Mouse (Mus musculus): ENCODE results near the gene 1700102P08Rik. TPM values are rescaled to one million over a fixed set of nuclear protein-coding genes. Genes with fewer than 3 reads are reported as not detected.

Gene 1700102P08Rik
- polyA plus RNA-seq, 1 experiment from 2014 or later = 0.43 TPM

- Histone ChIP-seq H3K27ac (replicated peaks in 1 of 2; ENCODE audit: control insufficient read depth in 1 of 2, insufficient read depth in 1 of 2, low read depth in 2 of 2, low read length in 2 of 2) (peak overlapping the region; percentile 93 to 96), H3K4me1 (ENCODE audit: control insufficient read depth in 2 of 2, insufficient read depth in 2 of 2, low read length in 2 of 2) (peaks cover 24 to 38% of the 10 kb centered on the region in 2 experiments), H3K9me3 (ENCODE audit: control insufficient read depth, low read length) (no peaks in the 10 kb centered on the region), H3K4me2 (ENCODE audit: low read length) (peak overlapping the region; percentile 85), H3K27me3 (ENCODE audit: control insufficient read depth, insufficient read depth, low read length) (no peaks in the 10 kb centered on the region), H3K36me3 (ENCODE audit: control insufficient read depth, insufficient read depth, low read length) (peaks cover 23% of the 10 kb centered on the region), H3K4me3 (ENCODE audit: control insufficient read depth in 1 of 2, insufficient read depth in 1 of 2, low read depth in 1 of 2, low read length in 2 of 2) (peak overlapping the region; percentile 65 to 82), H3K9ac (ENCODE audit: low read length) (peak overlapping the region; percentile 83)
- whole genome bisulfite sequencing = under 1% methylated on average over 40 of the region's 40 CpGs
- ATAC-seq (ENCODE audit: insufficient number of reproducible peaks, insufficient read depth, low FRiP score, low read depth) = peak; percentile 76
These were observed 59.8 kb downstream of the 1700102P08Rik start for GRCm38 (mm10) chr9:108452291-108452906.

- ATAC-seq (ENCODE audit: insufficient number of reproducible peaks, insufficient read depth, low FRiP score, low read depth) = no peak
- WGBS = 41% methylated on average over 6 of the region's 6 CpGs
These were observed 60.3 kb downstream of the 1700102P08Rik start for GRCm38 (mm10) chr9:108452911-108453310.

GRCm38 (mm10) chr9:108453458-108453857, 60.9 kb downstream of the 1700102P08Rik start:
- Histone ChIP-seq H3K36me3 (ENCODE audit: control insufficient read depth, insufficient read depth, low read length) (peaks cover 13% of the 10 kb centered on the region), H3K9me3 (ENCODE audit: control insufficient read depth, low read length) (no peaks in the 10 kb centered on the region), H3K4me2 (ENCODE audit: low read length) (0 out of 2 replicates have a peak overlapping the region, but pooled peaks have one; percentile 85), H3K4me3 (ENCODE audit: control insufficient read depth in 1 of 2, insufficient read depth in 1 of 2, low read depth in 1 of 2, low read length in 2 of 2) (no peak overlapping the region), H3K9ac (ENCODE audit: low read length) (peak overlapping the region; percentile 83), H3K27me3 (ENCODE audit: control insufficient read depth, insufficient read depth, low read length) (no peaks in the 10 kb centered on the region), H3K4me1 (ENCODE audit: control insufficient read depth in 2 of 2, insufficient read depth in 2 of 2, low read length in 2 of 2) (peaks cover 24 to 36% of the 10 kb centered on the region in 2 experiments), H3K27ac (replicated peaks in 1 of 2; ENCODE audit: control insufficient read depth in 1 of 2, insufficient read depth in 1 of 2, low read depth in 2 of 2, low read length in 2 of 2) (no peak overlapping the region; a peak in 1 of 4 replicates)
- WGBS = 60% methylated on average over 4 of the region's 4 CpGs
- no peak for ATAC-seq (ENCODE audit: insufficient number of reproducible peaks, insufficient read depth, low FRiP score, low read depth)

More at GRCm38 (mm10) chr9:108452911-108453310, 60.3 kb downstream of the 1700102P08Rik start:
- H3K36me3 ChIP-seq (ENCODE audit: control insufficient read depth, insufficient read depth, low read length) = peaks cover 18% of the 10 kb centered on the region
- H3K9me3 ChIP-seq (ENCODE audit: control insufficient read depth, low read length) = no peaks in the 10 kb centered on the region
- H3K4me2 ChIP-seq (ENCODE audit: low read length) = peak overlapping the region; percentile 85
- no peaks in the 10 kb centered on the region for H3K27me3 ChIP-seq (ENCODE audit: control insufficient read depth, insufficient read depth, low read length)
- peaks cover 24 to 38% of the 10 kb centered on the region in 2 experiments for H3K4me1 ChIP-seq (ENCODE audit: control insufficient read depth in 2 of 2, insufficient read depth in 2 of 2, low read length in 2 of 2)
- peak overlapping the region; percentile 83 for H3K9ac ChIP-seq (ENCODE audit: low read length)
- H3K4me3 ChIP-seq (ENCODE audit: control insufficient read depth in 1 of 2, insufficient read depth in 1 of 2, low read depth in 1 of 2, low read length in 2 of 2) = peak overlapping the region; percentile 65 to 82; a peak in 3 of 4 replicates
- peak overlapping the region; percentile 93 to 96 for H3K27ac ChIP-seq (replicated peaks in 1 of 2; ENCODE audit: control insufficient read depth in 1 of 2, insufficient read depth in 1 of 2, low read depth in 2 of 2, low read length in 2 of 2)

- 83% methylated on average over 6 of the region's 6 CpGs for WGBS
- Histone ChIP-seq H3K27me3 (ENCODE audit: control insufficient read depth, insufficient read depth, low read length) (no peaks in the 10 kb centered on the region), H3K4me2 (ENCODE audit: low read length) (no peak overlapping the region), H3K4me3 (ENCODE audit: control insufficient read depth in 1 of 2, insufficient read depth in 1 of 2, low read depth in 1 of 2, low read length in 2 of 2) (no peak overlapping the region), H3K27ac (replicated peaks in 1 of 2; ENCODE audit: control insufficient read depth in 1 of 2, insufficient read depth in 1 of 2, low read depth in 2 of 2, low read length in 2 of 2) (no peak overlapping the region), H3K36me3 (ENCODE audit: control insufficient read depth, insufficient read depth, low read length) (peaks cover 3% of the 10 kb centered on the region; the same call in 1 of the 2 replicates), H3K4me1 (ENCODE audit: control insufficient read depth in 2 of 2, insufficient read depth in 2 of 2, low read length in 2 of 2) (peaks cover 16 to 26% of the 10 kb centered on the region in 2 experiments), H3K9me3 (ENCODE audit: control insufficient read depth, low read length) (no peaks in the 10 kb centered on the region), H3K9ac (ENCODE audit: low read length) (no peak overlapping the region)
- no peak for ATAC-seq (ENCODE audit: insufficient number of reproducible peaks, insufficient read depth, low FRiP score, low read depth)
These were observed 61.8 kb downstream of the 1700102P08Rik start for GRCm38 (mm10) chr9:108454429-108454828.

- H3K27me3 ChIP-seq (ENCODE audit: control insufficient read depth, insufficient read depth, low read length) = no peaks in the 10 kb centered on the region
- ATAC-seq (ENCODE audit: insufficient number of reproducible peaks, insufficient read depth, low FRiP score, low read depth) = no peak
- no peak overlapping the region for H3K4me2 ChIP-seq (ENCODE audit: low read length)
- 54% methylated on average over 12 of the region's 12 CpGs for whole genome bisulfite sequencing
- H3K9me3 ChIP-seq (ENCODE audit: control insufficient read depth, low read length) = no peaks in the 10 kb centered on the region
- no peak overlapping the region for H3K9ac ChIP-seq (ENCODE audit: low read length)
- H3K4me1 ChIP-seq (ENCODE audit: control insufficient read depth in 2 of 2, insufficient read depth in 2 of 2, low read length in 2 of 2) = peaks cover 4 to 13% of the 10 kb centered on the region in 2 experiments
- no peak overlapping the region for H3K27ac ChIP-seq (replicated peaks in 1 of 2; ENCODE audit: control insufficient read depth in 1 of 2, insufficient read depth in 1 of 2, low read depth in 2 of 2, low read length in 2 of 2)
- no peaks in the 10 kb centered on the region for H3K36me3 ChIP-seq (ENCODE audit: control insufficient read depth, insufficient read depth, low read length)
- no peak overlapping the region for H3K4me3 ChIP-seq (ENCODE audit: control insufficient read depth in 1 of 2, insufficient read depth in 1 of 2, low read depth in 1 of 2, low read length in 2 of 2)
These were observed 63.4 kb downstream of the 1700102P08Rik start for GRCm38 (mm10) chr9:108455747-108456571.

- H3K27me3 ChIP-seq (ENCODE audit: control insufficient read depth, insufficient read depth, low read length) = no peaks in the 10 kb centered on the region
- no peaks in the 10 kb centered on the region for H3K36me3 ChIP-seq (ENCODE audit: control insufficient read depth, insufficient read depth, low read length)
- H3K4me1 ChIP-seq (ENCODE audit: control insufficient read depth in 2 of 2, insufficient read depth in 2 of 2, low read length in 2 of 2) = peaks cover 7 to 14% of the 10 kb centered on the region in 2 experiments
- no peak overlapping the region for H3K9ac ChIP-seq (ENCODE audit: low read length)
- no peak overlapping the region for H3K4me2 ChIP-seq (ENCODE audit: low read length)
- no peak overlapping the region for H3K4me3 ChIP-seq (ENCODE audit: control insufficient read depth in 1 of 2, insufficient read depth in 1 of 2, low read depth in 1 of 2, low read length in 2 of 2)
- no peak overlapping the region for H3K27ac ChIP-seq (replicated peaks in 1 of 2; ENCODE audit: control insufficient read depth in 1 of 2, insufficient read depth in 1 of 2, low read depth in 2 of 2, low read length in 2 of 2)
- no peaks in the 10 kb centered on the region for H3K9me3 ChIP-seq (ENCODE audit: control insufficient read depth, low read length)
- ATAC-seq (ENCODE audit: insufficient number of reproducible peaks, insufficient read depth, low FRiP score, low read depth) = no peak
- 85% methylated on average over 10 of the region's 10 CpGs for WGBS
These were observed 64.3 kb downstream of the 1700102P08Rik start for GRCm38 (mm10) chr9:108456953-108457352.

- Histone ChIP-seq H3K9ac (ENCODE audit: low read length) (peak overlapping the region; percentile 93; the same call in 1 of the 2 replicates), H3K4me3 (ENCODE audit: control insufficient read depth in 1 of 2, insufficient read depth in 1 of 2, low read depth in 1 of 2, low read length in 2 of 2) (peak overlapping the region; percentile 62 to 84), H3K4me2 (ENCODE audit: low read length) (peak overlapping the region; percentile 72), H3K9me3 (ENCODE audit: control insufficient read depth, low read length) (no peaks in the 10 kb centered on the region), H3K4me1 (ENCODE audit: control insufficient read depth in 2 of 2, insufficient read depth in 2 of 2, low read length in 2 of 2) (peaks cover 11 to 16% of the 10 kb centered on the region in 2 experiments), H3K36me3 (ENCODE audit: control insufficient read depth, insufficient read depth, low read length) (peaks cover 24% of the 10 kb centered on the region), H3K27me3 (ENCODE audit: control insufficient read depth, insufficient read depth, low read length) (no peaks in the 10 kb centered on the region), H3K27ac (replicated peaks in 1 of 2; ENCODE audit: control insufficient read depth in 1 of 2, insufficient read depth in 1 of 2, low read depth in 2 of 2, low read length in 2 of 2) (peak overlapping the region; percentile 69 to 90; a peak in 2 of 4 replicates)
- no peak for ATAC-seq (ENCODE audit: insufficient number of reproducible peaks, insufficient read depth, low FRiP score, low read depth)
- WGBS = 82% methylated on average over 1 of the region's 1 CpGs
These were observed 67.3 kb downstream of the 1700102P08Rik start for GRCm38 (mm10) chr9:108459939-108460318.
